Mouse (Mus musculus) hindbrain, embryonic 11.5 days (tissue): ENCODE data around the gene Tshz2. TPM values are rescaled to one million over a fixed set of nuclear protein-coding genes. Genes with fewer than 3 reads are reported as not detected.

Source experiments
- ATAC-seq: fragments of 200-750 bp; cut with Nextera tagmentation; 2 replicates; pipeline ENCODE4 v1.8.0; 2017; ENCODE audit warnings: mild to moderate bottlenecking, moderate TSS enrichment, moderate library complexity; ENCODE audit not compliant: low FRiP score
- DNase-seq: peaks from one replicate; pipeline ENCODE4 v3.0.0-alpha.2; 2015; ENCODE audit warnings: low spot score
- H3K27ac ChIP-seq: fragments of 300-500 bp; sonication (generic); 2 replicates; pipeline ENCODE4 v1.5.1; 2014; ENCODE audit warnings: mild to moderate bottlenecking, low read depth, low read length
- H3K27me3 ChIP-seq: fragments of 300-500 bp; sonication (generic); 2 replicates; pipeline ENCODE4 v1.6.1; 2014; ENCODE audit warnings: mild to moderate bottlenecking, low read length, moderate library complexity, mixed read lengths; ENCODE audit not compliant: control insufficient read depth, insufficient read depth
- H3K36me3 ChIP-seq: fragments of 300-500 bp; sonication (generic); 2 replicates; pipeline ENCODE4 v1.6.1; 2014; ENCODE audit warnings: mild to moderate bottlenecking, low read length, moderate library complexity, mixed read lengths; ENCODE audit not compliant: control insufficient read depth, insufficient read depth
- H3K4me1 ChIP-seq: fragments of 300-500 bp; sonication (generic); replicated peaks from 2 replicates; pipeline ENCODE4 v1.6.1; 2014; ENCODE audit warnings: low read length, mixed read lengths; ENCODE audit not compliant: control insufficient read depth, insufficient read depth
- H3K4me2 ChIP-seq: fragments of 300-500 bp; sonication (generic); replicated peaks from 2 replicates; pipeline ENCODE4 v1.6.1; 2014; ENCODE audit warnings: mild to moderate bottlenecking, low read depth, low read length
- H3K4me3 ChIP-seq: fragments of 300-500 bp; sonication (generic); 2 replicates; pipeline ENCODE4 v1.5.1; 2014; ENCODE audit warnings: low read depth, low read length
- H3K9ac ChIP-seq: fragments of 300-500 bp; sonication (generic); 2 replicates; pipeline ENCODE4 v1.6.1; 2014; ENCODE audit warnings: low read depth, low read length
- H3K9me3 ChIP-seq: fragments of 300-500 bp; sonication (generic); 2 replicates; pipeline ENCODE4 v1.6.1; 2016; ENCODE audit warnings: low read length; ENCODE audit not compliant: control insufficient read depth
- WGBS: fragments of 180-500 bp; shearing (Covaris S2); extraction: QIAGEN DNeasy Blood & Tissue Kit; methylation state at CpG from one replicate; pipeline ENCODE4 v1.1.7; 2014; 5-methylcytosine and 5-hydroxymethylcytosine counted together
- polyA plus RNA-seq: library from polyadenylated mRNA; unstranded; fragments of >200 nt; fragmentation: Nextera tagmentation; extraction: Ambion mirVana; gene quantifications from 2 replicates; pipeline ENCODE4 v1.2.1, GENCODE M21; 2014

Tshz2 gene
- polyA plus RNA-seq, 1 experiment from 2014 or later: 6.4 TPM

DNA sequence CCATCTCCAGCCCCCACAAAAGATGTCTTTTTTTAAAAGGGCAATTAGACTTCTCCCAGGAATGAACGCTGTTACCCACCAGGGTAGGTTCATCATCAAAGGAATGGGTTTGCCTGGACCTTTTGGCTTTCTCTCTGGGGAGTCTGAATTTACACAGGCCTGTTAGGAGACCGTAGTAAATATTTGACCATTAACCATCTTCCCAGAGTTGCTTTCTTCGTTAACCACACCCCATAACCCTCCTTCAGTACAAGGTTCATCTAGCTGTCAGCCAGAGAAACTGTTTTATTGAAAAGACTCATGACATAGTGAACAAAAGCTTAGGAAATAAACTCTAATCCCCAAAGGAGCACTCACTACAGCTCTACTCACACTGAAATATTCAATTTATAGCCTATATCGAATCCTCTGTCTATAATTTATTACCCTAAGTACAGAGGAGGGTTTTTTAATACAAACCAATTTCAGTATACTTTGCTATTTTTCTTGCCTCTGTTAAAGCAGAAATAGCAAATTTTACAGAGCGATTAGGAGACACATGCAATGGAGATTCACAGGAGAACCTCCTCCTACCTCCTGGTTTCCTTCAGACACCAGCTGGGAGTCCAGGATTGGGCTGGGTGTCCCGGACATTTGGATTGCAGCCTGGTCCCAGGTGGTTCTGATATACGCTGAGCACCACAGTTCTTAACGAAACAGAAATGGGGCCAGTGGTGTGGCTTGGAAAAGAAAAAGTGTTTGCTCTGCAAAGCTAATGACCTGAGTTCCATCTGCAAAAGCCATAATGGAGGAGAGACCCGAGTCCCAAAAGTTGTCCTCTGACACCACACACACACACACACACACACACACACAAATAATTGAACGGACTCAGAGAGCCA, 459.0 kb downstream of the Tshz2 start:
- Histone ChIP-seq H3K27ac (no peak overlapping the region), H3K4me3 (no peak overlapping the region), H3K27me3 (no peaks in the 10 kb centered on the region), H3K36me3 (no peaks in the 10 kb centered on the region), H3K4me1 (no peaks in the 10 kb centered on the region), H3K9me3 (no peaks in the 10 kb centered on the region), H3K9ac (no peak overlapping the region), H3K4me2 (no peak overlapping the region)
- no peak for DNase-seq
- no peak for ATAC-seq
- 70% methylated on average over 10 of the region's 10 CpGs for WGBS

DNA sequence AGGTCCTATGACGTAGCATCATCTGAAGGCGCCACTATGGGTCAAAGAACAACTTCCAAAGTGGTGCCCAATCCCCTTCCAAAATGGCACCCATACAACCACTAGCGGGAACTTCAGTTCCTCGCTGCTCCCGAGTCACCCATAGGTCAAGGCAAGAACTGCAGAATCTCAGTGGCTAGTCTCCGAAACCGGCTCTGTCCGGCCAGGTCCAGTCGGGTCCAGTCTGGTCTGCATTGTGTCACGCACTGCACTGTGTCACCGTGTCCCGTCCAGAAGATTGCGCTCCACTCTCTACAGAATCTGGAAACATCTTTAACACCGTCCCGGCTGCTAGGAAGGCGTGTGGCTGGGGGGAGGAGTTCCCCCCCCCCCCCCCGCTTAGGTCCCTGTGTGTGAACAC, 461.4 kb downstream of the Tshz2 start:
- Histone ChIP-seq H3K9ac (no peak overlapping the region), H3K4me2 (no peak overlapping the region), H3K9me3 (no peaks in the 10 kb centered on the region), H3K36me3 (no peaks in the 10 kb centered on the region), H3K27me3 (peaks cover 2% of the 10 kb centered on the region; the same call in 1 of the 2 replicates), H3K27ac (no peak overlapping the region), H3K4me3 (no peak overlapping the region), H3K4me1 (no peaks in the 10 kb centered on the region)
- WGBS: 92% methylated on average over 15 of the region's 17 CpGs
- DNase-seq: no peak
- ATAC-seq: no peak

DNA sequence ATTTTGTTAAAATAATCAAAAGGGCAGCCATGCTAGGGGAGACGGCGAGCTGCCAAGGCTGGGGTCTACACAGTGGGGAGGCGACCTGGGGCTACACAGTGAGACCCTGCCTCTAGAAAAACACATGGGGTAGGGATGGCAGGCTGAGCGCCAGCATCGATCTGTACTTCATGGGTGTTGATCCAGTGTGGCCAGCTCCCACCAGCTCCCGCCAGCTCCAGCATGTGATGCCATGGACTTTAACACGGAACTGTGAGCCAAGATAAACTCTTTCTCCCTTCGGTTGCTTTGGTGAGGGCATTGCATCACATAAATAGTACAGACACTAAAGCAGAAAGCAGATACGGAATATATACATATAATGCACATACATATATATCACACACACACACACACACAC, 462.1 kb downstream of the Tshz2 start:
- H3K4me2 ChIP-seq: no peak overlapping the region
- H3K27ac ChIP-seq: no peak overlapping the region
- ATAC-seq (no peak), DNase-seq (no peak)
- H3K36me3 ChIP-seq: no peaks in the 10 kb centered on the region
- H3K9me3 ChIP-seq: no peaks in the 10 kb centered on the region
- no peak overlapping the region for H3K9ac ChIP-seq
- 88% methylated on average over 9 of the region's 9 CpGs for WGBS
- H3K27me3 ChIP-seq: peaks cover 2% of the 10 kb centered on the region; the same call in 1 of the 2 replicates
- H3K4me1 ChIP-seq: no peaks in the 10 kb centered on the region
- H3K4me3 ChIP-seq: no peak overlapping the region

DNA sequence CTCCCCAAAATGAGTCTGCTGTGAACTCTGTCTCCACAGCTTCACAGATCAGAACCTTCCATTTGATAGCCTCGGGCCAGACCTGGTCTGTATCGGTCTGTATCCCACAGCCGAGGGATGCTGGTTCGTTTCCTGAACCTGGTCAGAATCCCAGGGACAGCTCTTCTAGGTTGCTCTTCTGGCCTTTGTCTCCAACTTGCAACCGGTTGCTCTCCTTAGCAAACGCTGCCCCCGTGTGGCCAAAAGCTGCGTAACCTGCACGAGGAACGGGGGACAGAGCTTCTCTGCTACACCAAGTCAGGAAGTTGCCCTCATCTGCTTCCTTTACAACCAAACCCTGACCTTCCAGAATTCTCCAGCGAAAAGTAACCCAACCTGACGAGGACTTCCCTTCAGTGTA, 468.3 kb downstream of the Tshz2 start:
- peak; percentile 44; the same call in 1 of the 2 replicates for ATAC-seq
- Histone ChIP-seq H3K27ac (no peak overlapping the region), H3K4me2 (no peak overlapping the region), H3K36me3 (no peaks in the 10 kb centered on the region), H3K4me1 (no peaks in the 10 kb centered on the region), H3K9me3 (no peaks in the 10 kb centered on the region), H3K4me3 (no peak overlapping the region), H3K9ac (no peak overlapping the region), H3K27me3 (peaks cover 2% of the 10 kb centered on the region; the same call in 1 of the 2 replicates)
- WGBS: 4% methylated on average over 12 of the region's 12 CpGs
- DNase-seq: peak; percentile 98

DNA sequence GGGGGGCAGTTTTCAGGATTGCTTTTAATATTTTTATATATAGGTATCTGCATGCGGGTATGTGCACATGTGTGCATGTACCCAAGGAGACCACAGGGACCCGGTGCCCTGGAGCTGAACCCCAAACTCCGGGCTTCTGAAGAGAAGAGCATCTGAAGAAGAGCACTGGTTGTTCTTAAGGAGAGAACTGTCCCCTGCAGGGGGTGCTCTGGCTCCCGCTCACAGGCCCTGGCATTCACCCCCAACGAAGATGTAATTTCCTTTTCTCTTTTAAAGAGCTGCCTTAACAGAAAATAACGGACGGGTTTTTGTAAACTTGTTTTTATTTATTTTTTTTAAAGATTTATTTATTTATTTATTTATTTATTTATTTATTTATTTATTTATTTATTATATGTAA, 469.1 kb downstream of the Tshz2 start:
- Histone ChIP-seq H3K36me3 (no peaks in the 10 kb centered on the region), H3K9ac (no peak overlapping the region), H3K4me1 (no peaks in the 10 kb centered on the region), H3K4me3 (no peak overlapping the region), H3K27me3 (peaks cover 2% of the 10 kb centered on the region; the same call in 1 of the 2 replicates), H3K4me2 (no peak overlapping the region), H3K9me3 (no peaks in the 10 kb centered on the region), H3K27ac (no peak overlapping the region)
- DNase-seq (no peak), ATAC-seq (no peak)
- 73% methylated on average over 7 of the region's 7 CpGs for WGBS

DNA sequence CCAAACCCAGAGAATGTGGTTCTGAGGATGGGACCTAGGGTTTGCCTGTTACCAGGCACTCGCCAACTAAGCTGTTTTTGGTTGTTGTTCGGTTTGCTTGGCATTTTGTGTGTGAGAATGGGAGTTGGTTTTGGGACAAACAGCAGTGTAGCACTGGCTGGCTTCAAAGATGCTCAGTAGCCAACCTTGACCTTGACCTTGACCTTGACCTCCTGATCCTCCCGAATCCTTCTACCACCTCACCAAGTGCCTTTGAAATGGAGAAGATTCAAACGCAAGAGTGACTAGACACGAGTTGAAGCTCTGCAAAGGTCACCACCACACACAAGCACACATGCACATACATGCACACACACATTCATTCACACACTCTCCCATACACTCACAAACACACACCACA, 470.5 kb downstream of the Tshz2 start:
- Histone ChIP-seq H3K9me3 (no peaks in the 10 kb centered on the region), H3K9ac (no peak overlapping the region), H3K4me2 (no peak overlapping the region), H3K36me3 (no peaks in the 10 kb centered on the region), H3K4me3 (no peak overlapping the region), H3K4me1 (no peaks in the 10 kb centered on the region), H3K27ac (no peak overlapping the region), H3K27me3 (peaks cover 2% of the 10 kb centered on the region; the same call in 1 of the 2 replicates)
- no peak for ATAC-seq
- DNase-seq: peak; percentile 9
- WGBS: 86% methylated on average over 5 of the region's 5 CpGs

DNA sequence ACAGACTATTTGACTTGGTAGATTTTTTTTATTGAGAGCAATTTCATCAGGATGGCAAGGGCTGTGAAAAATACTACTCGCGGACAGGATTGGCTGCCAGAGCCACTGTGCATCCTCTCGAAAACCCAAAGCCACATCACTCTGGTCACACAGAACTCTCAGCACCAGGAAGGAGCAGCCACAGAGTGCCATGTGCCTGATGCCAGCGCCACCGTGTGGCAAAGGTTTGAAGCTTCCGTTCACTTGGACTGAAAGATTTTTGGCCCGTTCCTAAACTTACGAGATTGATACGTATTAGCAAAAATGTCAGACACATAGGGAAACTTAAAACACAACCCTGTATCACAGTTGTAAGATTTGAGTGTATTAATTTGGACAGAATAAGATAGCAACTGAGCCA, 471.0 kb downstream of the Tshz2 start:
- Histone ChIP-seq H3K27me3 (peaks cover 2% of the 10 kb centered on the region; the same call in 1 of the 2 replicates), H3K4me1 (no peaks in the 10 kb centered on the region), H3K4me2 (no peak overlapping the region), H3K9me3 (no peaks in the 10 kb centered on the region), H3K4me3 (no peak overlapping the region), H3K27ac (no peak overlapping the region), H3K9ac (no peak overlapping the region), H3K36me3 (no peaks in the 10 kb centered on the region)
- WGBS: 58% methylated on average over 9 of the region's 9 CpGs
- ATAC-seq (no peak), DNase-seq (peak; percentile 74)

DNA sequence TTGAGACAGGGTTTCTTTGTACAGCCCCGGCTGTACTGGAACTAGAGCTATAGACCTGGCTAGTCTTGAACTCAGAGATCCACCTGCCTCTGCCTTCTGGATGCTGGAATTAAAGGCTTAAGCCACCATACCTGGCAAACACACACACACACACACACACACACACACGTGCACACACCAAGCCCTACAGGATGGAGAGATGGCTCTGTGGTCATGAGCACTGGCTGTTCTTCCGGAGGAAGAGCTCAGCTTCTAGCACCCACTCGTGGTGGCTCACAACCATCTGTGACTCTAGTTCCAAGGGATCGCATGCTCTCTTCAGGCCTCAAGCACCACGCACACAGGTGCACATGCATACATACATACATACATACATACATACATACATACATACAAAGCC, 471.6 kb downstream of the Tshz2 start:
- no peaks in the 10 kb centered on the region for H3K9me3 ChIP-seq
- WGBS: 88% methylated on average over 6 of the region's 6 CpGs
- H3K4me3 ChIP-seq: no peak overlapping the region
- ATAC-seq (no peak), DNase-seq (no peak)
- no peaks in the 10 kb centered on the region for H3K36me3 ChIP-seq
- H3K27me3 ChIP-seq: no peaks in the 10 kb centered on the region
- H3K27ac ChIP-seq: no peak overlapping the region
- H3K9ac ChIP-seq: no peak overlapping the region
- no peak overlapping the region for H3K4me2 ChIP-seq
- H3K4me1 ChIP-seq: no peaks in the 10 kb centered on the region

DNA sequence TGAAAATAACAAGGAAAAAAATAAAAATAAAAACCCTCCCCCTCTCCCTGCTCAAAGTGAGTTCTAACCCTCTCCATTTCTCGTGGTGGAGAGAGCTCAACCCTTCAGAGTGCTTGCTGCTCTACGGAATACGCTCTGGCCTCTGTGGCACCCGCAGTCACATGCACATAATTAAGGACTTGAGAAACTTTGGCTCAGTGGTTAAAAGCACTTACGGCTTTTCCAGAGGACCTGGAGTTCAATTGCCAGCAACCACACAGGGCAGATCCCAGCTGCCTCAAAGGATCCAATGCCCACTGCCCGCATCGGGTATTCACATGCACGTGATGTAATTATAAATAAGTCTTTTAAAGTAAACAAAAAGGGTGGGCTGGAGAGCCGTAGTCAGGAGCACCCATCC, 473.2 kb downstream of the Tshz2 start:
- no peak overlapping the region for H3K9ac ChIP-seq
- no peak for DNase-seq
- no peaks in the 10 kb centered on the region for H3K9me3 ChIP-seq
- no peak overlapping the region for H3K4me2 ChIP-seq
- H3K4me3 ChIP-seq: no peak overlapping the region
- H3K27me3 ChIP-seq: no peaks in the 10 kb centered on the region
- no peaks in the 10 kb centered on the region for H3K36me3 ChIP-seq
- H3K27ac ChIP-seq: no peak overlapping the region
- WGBS: 89% methylated on average over 9 of the region's 9 CpGs
- H3K4me1 ChIP-seq: no peaks in the 10 kb centered on the region
- ATAC-seq: no peak
